Mouse (Mus musculus) spleen, postnatal 10 days (tissue): ENCODE measurements around the gene Dnm2.

ENCODE experiments used
- DNase-seq, 2 experiments: peaks; one replicate each; pipeline ENCODE4 v3.0.0; 2021 to 2022; ENCODE audit warnings: low spot score in 2 of 2

Gene Dnm2

GRCm38 (mm10) chr9:21545916-21546788, 121.4 kb downstream of the Dnm2 start:
- DNase-seq: peak; percentile 100

- peak in 1 of 2 experiments; percentile 73 for DNase-seq
Observed at GRCm38 (mm10) chr9:21546789-21547074, 122.0 kb downstream of the Dnm2 start, which contains the start of gene Carm1. Gene Carm1 (plus strand): TSS chr9:21546894.

GRCm38 (mm10) chr9:21547075-21547941, 122.6 kb downstream of the Dnm2 start:
- peak; percentile 57 to 73 for DNase-seq

- no peak for DNase-seq
Observed at GRCm38 (mm10) chr9:21551049-21551448, 126.3 kb downstream of the Dnm2 start.

- DNase-seq: no peak
Observed at GRCm38 (mm10) chr9:21553607-21554273, 129.0 kb downstream of the Dnm2 start.

GRCm38 (mm10) chr9:21555198-21555742, 130.6 kb downstream of the Dnm2 start:
- peak in 1 of 2 experiments; percentile 37 for DNase-seq

- DNase-seq: peak in 1 of 2 experiments; percentile 26
Observed at GRCm38 (mm10) chr9:21556996-21557395, 132.3 kb downstream of the Dnm2 start.
